Mouse (Mus musculus): ENCODE measurements around the gene Slc27a4. TPM values are rescaled to one million over a fixed set of nuclear protein-coding genes. Genes with fewer than 3 reads are reported as not detected.
A peak's percentile ranks its signal among the peaks of the same experiment; 100 is the strongest.
"Not testable (repeated sequence)": the region's sequence is repeated elsewhere in the genome, so short reads cannot be mapped to it uniquely, and the experiment has no call there.

Gene Slc27a4
- polyA plus RNA-seq, 1 experiment from 2014 or later = 3.3 TPM

GRCm38 (mm10) chr2:29781256-29781655 lies 21.2 kb upstream of the Slc27a4 start:
- H3K4me2 ChIP-seq (ENCODE audit: low read depth, low read length); H3K27ac ChIP-seq (ENCODE audit: low read length); H3K9me3 ChIP-seq (replicated peaks; ENCODE audit: control insufficient read depth, low read length); H3K4me3 ChIP-seq (ENCODE audit: low read depth, low read length); H3K27me3 ChIP-seq (ENCODE audit: control insufficient read depth, insufficient read depth, low read depth, low read length); H3K4me1 ChIP-seq (ENCODE audit: control insufficient read depth, low read depth, low read length); ATAC-seq (ENCODE audit: low read depth); H3K9ac ChIP-seq (ENCODE audit: low read depth, low read length): not testable (repeated sequence)
- WGBS (ENCODE audit: insufficient replicate concordance) = 93% methylated on average over 2 of the region's 2 CpGs
- peaks cover 55% of the 10 kb centered on the region for H3K36me3 ChIP-seq (ENCODE audit: control insufficient read depth, insufficient read depth)

- no peak overlapping the region for H3K9ac ChIP-seq (ENCODE audit: low read depth, low read length)
- peaks cover 3% of the 10 kb centered on the region; the same call in 1 of the 2 replicates for H3K9me3 ChIP-seq (replicated peaks; ENCODE audit: control insufficient read depth, low read length)
- H3K36me3 ChIP-seq (ENCODE audit: control insufficient read depth, insufficient read depth) = peaks cover 42% of the 10 kb centered on the region
- 54% methylated on average over 4 of the region's 4 CpGs for WGBS (ENCODE audit: insufficient replicate concordance)
- no peak overlapping the region for H3K4me2 ChIP-seq (ENCODE audit: low read depth, low read length)
- no peak overlapping the region for H3K4me3 ChIP-seq (ENCODE audit: low read depth, low read length)
- H3K27ac ChIP-seq (ENCODE audit: low read length) = no peak overlapping the region
- peaks cover 13% of the 10 kb centered on the region for H3K4me1 ChIP-seq (ENCODE audit: control insufficient read depth, low read depth, low read length)
- ATAC-seq (ENCODE audit: low read depth) = no peak
- no peaks in the 10 kb centered on the region for H3K27me3 ChIP-seq (ENCODE audit: control insufficient read depth, insufficient read depth, low read depth, low read length)
Observed at GRCm38 (mm10) chr2:29784290-29784689, 18.1 kb upstream of the Slc27a4 start.

- no peaks in the 10 kb centered on the region for H3K27me3 ChIP-seq (ENCODE audit: control insufficient read depth, insufficient read depth, low read depth, low read length)
- peak within 1 kb of the TSS; percentile 72 for H3K9ac ChIP-seq (ENCODE audit: low read depth, low read length)
- 1% methylated on average over 31 of the region's 31 CpGs for WGBS (ENCODE audit: insufficient replicate concordance)
- peak within 1 kb of the TSS; percentile 79 for H3K4me3 ChIP-seq (ENCODE audit: low read depth, low read length)
- peaks cover 21% of the 10 kb centered on the region for H3K36me3 ChIP-seq (ENCODE audit: control insufficient read depth, insufficient read depth)
- H3K27ac ChIP-seq (ENCODE audit: low read length) = peak within 1 kb of the TSS; percentile 73
- peak; percentile 90 for ATAC-seq (ENCODE audit: low read depth)
- peaks cover 13% of the 10 kb centered on the region for H3K4me1 ChIP-seq (ENCODE audit: control insufficient read depth, low read depth, low read length)
- peak within 1 kb of the TSS; percentile 95 for H3K4me2 ChIP-seq (ENCODE audit: low read depth, low read length)
- no peaks in the 10 kb centered on the region for H3K9me3 ChIP-seq (replicated peaks; ENCODE audit: control insufficient read depth, low read length)
Observed at GRCm38 (mm10) chr2:29787104-29787917, 15.1 kb upstream of the Slc27a4 start, which contains the start of gene Coq4. Coq4 (plus strand) TSS chr2:29787493.

GRCm38 (mm10) chr2:29787937-29788681 lies 14.3 kb upstream of the Slc27a4 start, which contains the start of gene Trub2:
Trub2 (minus strand) TSS chr2:29788502.
- WGBS (ENCODE audit: insufficient replicate concordance) = under 1% methylated on average over 45 of the region's 45 CpGs
- Histone ChIP-seq H3K27ac (ENCODE audit: low read length) (peak within 1 kb of the TSS; percentile 73), H3K9me3 (replicated peaks; ENCODE audit: control insufficient read depth, low read length) (no peaks in the 10 kb centered on the region), H3K4me3 (ENCODE audit: low read depth, low read length) (peak within 1 kb of the TSS; percentile 79), H3K4me1 (ENCODE audit: control insufficient read depth, low read depth, low read length) (peaks cover 13% of the 10 kb centered on the region), H3K36me3 (ENCODE audit: control insufficient read depth, insufficient read depth) (peaks cover 15% of the 10 kb centered on the region), H3K27me3 (ENCODE audit: control insufficient read depth, insufficient read depth, low read depth, low read length) (no peaks in the 10 kb centered on the region), H3K9ac (ENCODE audit: low read depth, low read length) (peak within 1 kb of the TSS; percentile 72), H3K4me2 (ENCODE audit: low read depth, low read length) (peak within 1 kb of the TSS; percentile 95)
- ATAC-seq (ENCODE audit: low read depth) = peak; percentile 93

- 78% methylated on average over 2 of the region's 2 CpGs for WGBS (ENCODE audit: insufficient replicate concordance)
- Histone ChIP-seq H3K4me2 (ENCODE audit: low read depth, low read length) (no peak overlapping the region), H3K4me1 (ENCODE audit: control insufficient read depth, low read depth, low read length) (peaks cover 8% of the 10 kb centered on the region), H3K9ac (ENCODE audit: low read depth, low read length) (no peak overlapping the region), H3K4me3 (ENCODE audit: low read depth, low read length) (no peak overlapping the region), H3K9me3 (replicated peaks; ENCODE audit: control insufficient read depth, low read length) (no peaks in the 10 kb centered on the region), H3K27ac (ENCODE audit: low read length) (no peak overlapping the region), H3K27me3 (ENCODE audit: control insufficient read depth, insufficient read depth, low read depth, low read length) (no peaks in the 10 kb centered on the region), H3K36me3 (ENCODE audit: control insufficient read depth, insufficient read depth) (no peaks in the 10 kb centered on the region)
- ATAC-seq (ENCODE audit: low read depth) = no peak
Observed at GRCm38 (mm10) chr2:29792772-29793487, 9.5 kb upstream of the Slc27a4 start.

GRCm38 (mm10) chr2:29802827-29803201 lies 380 bp downstream of the Slc27a4 start:
- Histone ChIP-seq H3K9me3 (replicated peaks; ENCODE audit: control insufficient read depth, low read length) (no peaks in the 10 kb centered on the region), H3K4me3 (ENCODE audit: low read depth, low read length) (peak overlapping the region; percentile 72), H3K27ac (ENCODE audit: low read length) (no peak overlapping the region), H3K4me2 (ENCODE audit: low read depth, low read length) (peak overlapping the region; percentile 86), H3K9ac (ENCODE audit: low read depth, low read length) (peak overlapping the region; percentile 66), H3K36me3 (ENCODE audit: control insufficient read depth, insufficient read depth) (no peaks in the 10 kb centered on the region), H3K27me3 (ENCODE audit: control insufficient read depth, insufficient read depth, low read depth, low read length) (no peaks in the 10 kb centered on the region; the same call in 1 of the 2 replicates), H3K4me1 (ENCODE audit: control insufficient read depth, low read depth, low read length) (peaks cover 8% of the 10 kb centered on the region)
- no peak; the same call in none of the 2 replicates for ATAC-seq (ENCODE audit: low read depth)
- under 1% methylated on average over 38 of the region's 39 CpGs for WGBS (ENCODE audit: insufficient replicate concordance)

GRCm38 (mm10) chr2:29803400-29803831 lies 982 bp downstream of the Slc27a4 start:
- peak overlapping the region; percentile 72 for H3K4me3 ChIP-seq (ENCODE audit: low read depth, low read length)
- peaks cover 8% of the 10 kb centered on the region for H3K4me1 ChIP-seq (ENCODE audit: control insufficient read depth, low read depth, low read length)
- H3K9ac ChIP-seq (ENCODE audit: low read depth, low read length) = peak overlapping the region; percentile 66
- H3K27me3 ChIP-seq (ENCODE audit: control insufficient read depth, insufficient read depth, low read depth, low read length) = no peaks in the 10 kb centered on the region; the same call in 1 of the 2 replicates
- H3K9me3 ChIP-seq (replicated peaks; ENCODE audit: control insufficient read depth, low read length) = no peaks in the 10 kb centered on the region
- no peaks in the 10 kb centered on the region for H3K36me3 ChIP-seq (ENCODE audit: control insufficient read depth, insufficient read depth)
- peak overlapping the region; percentile 86 for H3K4me2 ChIP-seq (ENCODE audit: low read depth, low read length)
- ATAC-seq (ENCODE audit: low read depth) = no peak
- WGBS (ENCODE audit: insufficient replicate concordance) = 30% methylated on average over 6 of the region's 6 CpGs
- no peak overlapping the region for H3K27ac ChIP-seq (ENCODE audit: low read length)

GRCm38 (mm10) chr2:29815678-29816371 lies 13.4 kb downstream of the Slc27a4 start:
- Histone ChIP-seq H3K27me3 (ENCODE audit: control insufficient read depth, insufficient read depth, low read depth, low read length) (no peaks in the 10 kb centered on the region), H3K9ac (ENCODE audit: low read depth, low read length) (no peak overlapping the region), H3K9me3 (replicated peaks; ENCODE audit: control insufficient read depth, low read length) (no peaks in the 10 kb centered on the region), H3K27ac (ENCODE audit: low read length) (no peak overlapping the region), H3K4me3 (ENCODE audit: low read depth, low read length) (no peak overlapping the region), H3K36me3 (ENCODE audit: control insufficient read depth, insufficient read depth) (no peaks in the 10 kb centered on the region), H3K4me1 (ENCODE audit: control insufficient read depth, low read depth, low read length) (peaks cover 16% of the 10 kb centered on the region), H3K4me2 (ENCODE audit: low read depth, low read length) (no peak overlapping the region)
- ATAC-seq (ENCODE audit: low read depth) = no peak
- 65% methylated on average over 11 of the region's 11 CpGs for WGBS (ENCODE audit: insufficient replicate concordance)
